Mouse (Mus musculus) kidney, postnatal 36 days (tissue): ENCODE data around the gene Cdkl3.

ENCODE experiments used
- DNase-seq, 2 experiments: peaks; one replicate each; pipeline ENCODE4 v3.0.0; 2021 to 2022; ENCODE audit warnings: mixed read lengths in 2 of 2

Cdkl3 gene

GRCm38 (mm10) chr11:52018217-52018616 is 14.2 kb downstream of the Cdkl3 start:
- DNase-seq: no peak

GRCm38 (mm10) chr11:52032356-52032755 is 28.3 kb downstream of the Cdkl3 start:
- no peak for DNase-seq

GRCm38 (mm10) chr11:52033953-52034352 is 29.9 kb downstream of the Cdkl3 start:
- DNase-seq: no peak

GRCm38 (mm10) chr11:52035905-52036304 is 31.9 kb downstream of the Cdkl3 start:
- no peak for DNase-seq

GRCm38 (mm10) chr11:52037659-52038058 is 33.6 kb downstream of the Cdkl3 start:
- no peak for DNase-seq

- DNase-seq: peak in 1 of 2 experiments; percentile 5
Measured at GRCm38 (mm10) chr11:52043224-52043623, 39.2 kb downstream of the Cdkl3 start.

- no peak for DNase-seq
Measured at GRCm38 (mm10) chr11:52044156-52044555, 40.1 kb downstream of the Cdkl3 start.

- DNase-seq: peak; percentile 48 to 54
Measured at GRCm38 (mm10) chr11:52046446-52047165, 42.6 kb downstream of the Cdkl3 start.

- no peak for DNase-seq
Measured at GRCm38 (mm10) chr11:52053371-52053770, 49.4 kb downstream of the Cdkl3 start.

- no peak for DNase-seq
Measured at GRCm38 (mm10) chr11:52054728-52055127, 50.7 kb downstream of the Cdkl3 start.

GRCm38 (mm10) chr11:52056198-52056597 is 52.2 kb downstream of the Cdkl3 start:
- DNase-seq: no peak

- DNase-seq: peak; percentile 14 to 60
Measured at GRCm38 (mm10) chr11:52059001-52059400, 55.0 kb downstream of the Cdkl3 start.

GRCm38 (mm10) chr11:52060315-52060714 is 56.3 kb downstream of the Cdkl3 start:
- no peak for DNase-seq

- DNase-seq: no peak
Measured at GRCm38 (mm10) chr11:52062406-52062805, 58.4 kb downstream of the Cdkl3 start.

GRCm38 (mm10) chr11:52064398-52064797 is 60.4 kb downstream of the Cdkl3 start:
- DNase-seq: peak; percentile 11 to 37

- DNase-seq: no peak
Measured at GRCm38 (mm10) chr11:52065841-52066240, 61.8 kb downstream of the Cdkl3 start.

GRCm38 (mm10) chr11:52071768-52072167 is 67.7 kb downstream of the Cdkl3 start:
- DNase-seq: no peak

GRCm38 (mm10) chr11:52073528-52074170 is 69.6 kb downstream of the Cdkl3 start:
- no peak for DNase-seq

GRCm38 (mm10) chr11:52074626-52075470 is 70.8 kb downstream of the Cdkl3 start:
- no peak for DNase-seq

GRCm38 (mm10) chr11:52075794-52076633 is 72.0 kb downstream of the Cdkl3 start:
- DNase-seq: no peak

- no peak for DNase-seq
Measured at GRCm38 (mm10) chr11:52076742-52077352, 72.8 kb downstream of the Cdkl3 start.

- peak; percentile 27 to 35 for DNase-seq
Measured at GRCm38 (mm10) chr11:52077939-52078338, 73.9 kb downstream of the Cdkl3 start.
